Mouse (Mus musculus): ENCODE measurements at regions not wholly inside any gene's neighbourhood (a gene's known extent, or its start where the extent isn't known, plus 50 kb on each side); places are given as distances from the start of the nearest gene placed in this dataset.

- no peak for TF ChIP-seq POLR2A (IDR thresholded peaks at IDR 0.05; ENCODE audit: extremely low read depth, insufficient read depth, low read length)
- TF ChIP-seq CTCF (IDR thresholded peaks at IDR 0.05; ENCODE audit: extremely low read depth, insufficient read depth, low read length), result no peak
These were observed 67.1 kb upstream of the Nxpe4 start for GRCm38 (mm10) chr9:48094756-48095155.
